Mouse (Mus musculus) forebrain, embryonic 12.5 days (tissue): ENCODE results near the gene Ckmt2. TPM values are rescaled to one million over a fixed set of nuclear protein-coding genes. Genes with fewer than 3 reads are reported as not detected.
A peak's percentile ranks its signal among the peaks of the same experiment; 100 is the strongest.

Experiments used
- ATAC-seq: fragments of 200-750 bp; cut with Nextera tagmentation; 2 replicates; pipeline ENCODE4 v1.8.0; 2017; ENCODE audit warnings: moderate TSS enrichment; ENCODE audit not compliant: low FRiP score
- H3K27ac ChIP-seq: fragments of 300-500 bp; sonication (generic); 2 replicates; pipeline ENCODE4 v1.5.1; 2016; ENCODE audit warnings: mild to moderate bottlenecking
- H3K27me3 ChIP-seq: fragments of 300-500 bp; sonication (generic); 2 replicates; pipeline ENCODE4 v1.6.1; 2016; ENCODE audit warnings: mild to moderate bottlenecking
- H3K36me3 ChIP-seq: fragments of 300-500 bp; sonication (generic); replicated peaks from 2 replicates; pipeline ENCODE4 v1.6.1; 2016; ENCODE audit warnings: mild to moderate bottlenecking
- H3K4me1 ChIP-seq: fragments of 300-500 bp; sonication (generic); 2 replicates; pipeline ENCODE4 v1.6.1; 2016
- H3K4me2 ChIP-seq: fragments of 300-500 bp; sonication (generic); 2 replicates; pipeline ENCODE4 v1.6.1; 2016; ENCODE audit warnings: mild to moderate bottlenecking, moderate library complexity
- H3K4me3 ChIP-seq: fragments of 300-500 bp; sonication (generic); replicated peaks from 2 replicates; pipeline ENCODE4 v1.5.1; 2016; ENCODE audit warnings: mild to moderate bottlenecking
- H3K9ac ChIP-seq: fragments of 300-500 bp; sonication (generic); 2 replicates; pipeline ENCODE4 v1.6.1; 2016; ENCODE audit warnings: mild to moderate bottlenecking
- H3K9me3 ChIP-seq: fragments of 300-500 bp; sonication (generic); 2 replicates; pipeline ENCODE4 v1.6.1; 2016
- WGBS: fragments of 180-500 bp; shearing (Covaris S2); methylation state at CpG from one replicate; pipeline ENCODE4 v1.1.7; 2016; 5-methylcytosine and 5-hydroxymethylcytosine counted together
- polyA plus RNA-seq: library from polyadenylated mRNA; unstranded; fragments of >200 nt; fragmentation: Nextera tagmentation; extraction: Ambion mirVana; gene quantifications from 2 replicates; pipeline ENCODE4 v1.2.1, GENCODE M21; 2016

Ckmt2 gene
- polyA plus RNA-seq, 1 experiment from 2014 or later: not detected

DNA sequence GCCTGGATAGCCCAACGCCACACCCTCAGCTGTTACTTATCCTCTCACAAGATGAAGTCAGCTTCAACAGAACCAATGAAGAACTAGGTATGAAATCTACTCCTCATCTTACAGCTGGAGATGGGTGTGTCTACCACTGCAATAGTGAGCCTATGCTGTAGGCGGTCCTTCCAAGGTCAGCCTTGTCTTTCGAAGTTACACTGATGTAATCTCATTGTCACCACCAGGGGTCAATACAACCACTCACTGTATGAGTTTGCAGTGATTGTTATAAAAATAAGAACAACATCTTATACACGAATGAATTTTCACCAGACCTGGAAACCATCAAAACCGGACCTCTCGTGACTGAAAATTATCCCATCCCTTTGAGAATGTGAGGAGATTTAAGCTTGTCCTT, 16.4 kb upstream of the Ckmt2 start:
- Histone ChIP-seq H3K27me3 (peaks cover 5% of the 10 kb centered on the region), H3K36me3 (no peaks in the 10 kb centered on the region), H3K4me2 (no peak overlapping the region), H3K9me3 (no peaks in the 10 kb centered on the region), H3K4me1 (0 out of 2 replicates have a peak, but pooled peaks cover 2% of the 10 kb centered on the region), H3K9ac (no peak overlapping the region), H3K4me3 (no peak overlapping the region), H3K27ac (no peak overlapping the region)
- WGBS: 81% methylated on average over 6 of the region's 6 CpGs
- ATAC-seq: 0 out of 2 replicates have a peak, but pooled peaks have one; percentile 14

DNA sequence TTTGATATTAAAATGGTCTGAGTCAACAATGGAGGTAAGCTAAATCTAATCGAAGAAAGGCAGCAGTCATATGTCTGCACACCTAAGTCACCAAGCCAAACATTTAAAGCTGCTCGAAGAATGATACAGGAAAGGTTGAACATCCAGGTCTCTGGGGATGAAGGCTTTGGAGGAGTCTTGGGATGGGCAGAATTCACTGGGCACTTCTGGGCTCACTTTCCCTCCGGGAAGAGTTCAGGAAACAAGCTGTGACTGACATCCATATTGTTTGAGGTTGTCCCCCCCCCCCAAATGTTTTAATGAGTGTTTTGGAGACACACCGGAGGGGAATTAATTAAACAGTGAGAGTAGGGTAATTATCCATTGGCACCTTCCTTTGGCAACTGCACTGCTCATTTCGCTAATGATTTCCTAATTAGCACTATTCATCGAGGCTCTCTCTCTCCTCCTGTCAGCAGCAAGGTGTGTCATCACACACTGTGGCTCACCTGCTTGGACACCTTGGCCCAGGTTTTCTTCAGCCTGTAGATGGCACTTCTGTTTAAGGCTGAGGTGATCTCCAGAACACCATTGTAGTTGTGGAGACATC, 13.4 kb upstream of the Ckmt2 start:
- Histone ChIP-seq H3K36me3 (no peaks in the 10 kb centered on the region), H3K9ac (no peak overlapping the region)

DNA sequence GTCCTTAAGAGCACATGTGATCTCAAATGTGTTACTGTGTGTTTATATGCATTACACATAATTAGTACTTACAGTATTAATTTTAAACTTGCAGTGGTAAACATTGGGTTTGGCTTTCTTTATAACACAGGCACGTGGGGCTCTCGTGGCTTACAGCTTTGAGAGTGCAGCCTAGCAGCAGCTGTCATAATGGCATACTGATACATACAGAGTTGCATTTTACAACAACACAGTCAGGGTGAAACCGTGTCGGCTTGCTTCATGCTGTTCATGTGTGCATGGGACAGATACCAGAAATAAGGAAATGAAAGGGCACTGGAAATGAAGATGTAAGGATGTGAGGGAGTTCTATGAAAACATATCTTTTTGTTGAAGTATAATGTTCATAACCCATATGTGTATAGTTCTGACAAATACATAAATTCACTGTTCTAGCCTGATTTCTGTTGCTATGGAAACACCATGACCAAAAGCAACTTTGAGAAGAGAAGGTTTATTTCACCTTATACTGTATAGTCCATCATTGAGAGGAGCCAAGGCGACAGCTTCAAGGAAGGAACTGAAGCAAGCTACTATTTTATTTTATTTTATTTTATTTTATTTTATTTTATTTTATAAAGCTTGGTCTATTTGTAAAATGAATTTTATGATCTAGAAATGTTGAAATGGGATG, 8.2 kb upstream of the Ckmt2 start:
- Histone ChIP-seq H3K9me3 (no peaks in the 10 kb centered on the region), H3K4me2 (no peak overlapping the region), H3K4me3 (no peak overlapping the region), H3K4me1 (no peaks in the 10 kb centered on the region), H3K36me3 (no peaks in the 10 kb centered on the region), H3K27me3 (no peaks in the 10 kb centered on the region), H3K9ac (no peak overlapping the region), H3K27ac (no peak overlapping the region)
- 90% methylated on average over 5 of the region's 5 CpGs for WGBS
- ATAC-seq: no peak

More for the DNA sequence above, 13.4 kb upstream of the Ckmt2 start:
- no peaks in the 10 kb centered on the region for H3K9me3 ChIP-seq
- WGBS: 64% methylated on average over 6 of the region's 6 CpGs
- peaks cover 5% of the 10 kb centered on the region for H3K27me3 ChIP-seq
- ATAC-seq: peak; percentile 76; the same call in 1 of the 2 replicates
- 0 out of 2 replicates have a peak, but pooled peaks cover 2% of the 10 kb centered on the region for H3K4me1 ChIP-seq
- H3K27ac ChIP-seq: no peak overlapping the region
- no peak overlapping the region for H3K4me2 ChIP-seq
- H3K4me3 ChIP-seq: no peak overlapping the region

DNA sequence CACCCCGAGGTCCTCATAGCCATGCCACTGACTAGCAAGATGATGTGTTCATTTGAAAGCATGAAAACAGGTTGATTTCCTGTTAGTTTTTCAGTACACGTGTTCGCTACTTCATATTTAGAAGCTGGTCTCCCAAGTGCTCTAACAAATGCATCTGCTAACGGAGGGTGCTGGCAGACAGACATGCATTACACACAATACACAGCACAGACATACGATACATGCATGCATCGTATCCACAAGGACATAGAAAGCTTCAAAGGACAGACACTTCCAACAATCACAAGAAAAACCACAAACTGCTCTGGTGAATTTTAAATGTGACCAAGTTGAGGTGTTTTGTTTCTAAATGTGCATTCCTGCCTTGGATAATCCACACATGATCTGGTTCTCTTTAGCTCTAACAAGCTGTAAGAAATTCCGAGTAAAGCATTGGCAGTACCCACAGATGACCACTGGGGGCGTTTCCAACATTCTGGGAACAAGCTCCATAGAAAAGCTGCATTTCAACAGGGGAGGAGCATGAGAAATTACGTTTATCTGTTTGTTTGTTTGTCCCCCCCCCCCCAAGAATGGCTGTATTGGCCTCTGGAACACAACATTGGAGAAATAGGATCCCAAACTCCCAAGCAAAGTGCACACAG, 5.3 kb upstream of the Ckmt2 start:
- Histone ChIP-seq H3K4me1 (no peaks in the 10 kb centered on the region), H3K4me3 (no peak overlapping the region), H3K4me2 (no peak overlapping the region), H3K36me3 (no peaks in the 10 kb centered on the region), H3K9ac (no peak overlapping the region), H3K9me3 (no peaks in the 10 kb centered on the region), H3K27me3 (no peaks in the 10 kb centered on the region), H3K27ac (no peak overlapping the region)
- ATAC-seq: no peak
- 63% methylated on average over 9 of the region's 9 CpGs for WGBS

DNA sequence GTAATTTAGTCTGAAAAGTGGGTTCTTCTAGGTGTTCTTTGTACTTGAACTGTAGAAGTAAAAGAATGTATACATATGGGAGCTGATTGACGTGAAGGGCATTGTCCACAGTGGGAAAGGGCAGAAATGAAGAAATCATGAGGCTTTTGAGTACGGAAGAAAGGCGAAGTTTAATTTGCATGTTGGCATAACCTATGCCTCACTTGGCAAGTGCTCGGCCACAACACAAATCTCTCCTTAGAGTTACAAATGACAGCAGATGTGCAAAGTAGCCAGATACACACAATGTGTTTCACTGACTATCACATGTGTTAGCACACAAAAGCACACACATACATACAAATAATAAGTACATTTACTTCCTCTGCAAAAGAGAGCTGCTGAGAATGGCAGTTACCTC, 3.6 kb upstream of the Ckmt2 start:
- Histone ChIP-seq H3K4me3 (no peak overlapping the region), H3K27me3 (no peaks in the 10 kb centered on the region), H3K9me3 (no peaks in the 10 kb centered on the region), H3K4me2 (no peak overlapping the region), H3K9ac (no peak overlapping the region), H3K27ac (no peak overlapping the region), H3K4me1 (no peaks in the 10 kb centered on the region), H3K36me3 (no peaks in the 10 kb centered on the region)
- ATAC-seq: no peak
- WGBS: 88% methylated on average over 4 of the region's 4 CpGs

DNA sequence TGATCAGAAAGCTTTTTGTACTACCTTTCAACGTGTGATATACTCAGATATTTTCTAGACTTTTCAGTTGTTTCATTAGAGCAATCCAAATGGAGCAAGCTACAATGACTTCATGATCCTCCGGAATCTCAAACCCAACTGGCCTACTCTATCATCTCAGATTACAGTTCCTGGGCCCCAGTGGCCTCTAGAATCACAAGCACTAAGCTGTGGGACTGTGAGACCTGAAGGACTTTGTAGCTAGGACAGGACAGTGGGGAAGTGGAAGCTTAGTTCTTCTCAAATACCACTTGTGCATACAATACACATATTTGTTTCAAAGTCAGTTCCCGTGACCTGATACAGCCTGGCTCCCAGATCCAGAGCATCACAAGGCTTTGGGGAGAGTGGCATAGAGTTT, 1.3 kb upstream of the Ckmt2 start:
- WGBS: 81% methylated on average over 3 of the region's 3 CpGs
- no peak overlapping the region for H3K9ac ChIP-seq
- H3K9me3 ChIP-seq: no peaks in the 10 kb centered on the region
- no peak overlapping the region for H3K27ac ChIP-seq
- H3K27me3 ChIP-seq: no peaks in the 10 kb centered on the region
- no peaks in the 10 kb centered on the region for H3K4me1 ChIP-seq
- ATAC-seq: no peak
- no peak overlapping the region for H3K4me3 ChIP-seq
- H3K4me2 ChIP-seq: no peak overlapping the region
- H3K36me3 ChIP-seq: no peaks in the 10 kb centered on the region

DNA sequence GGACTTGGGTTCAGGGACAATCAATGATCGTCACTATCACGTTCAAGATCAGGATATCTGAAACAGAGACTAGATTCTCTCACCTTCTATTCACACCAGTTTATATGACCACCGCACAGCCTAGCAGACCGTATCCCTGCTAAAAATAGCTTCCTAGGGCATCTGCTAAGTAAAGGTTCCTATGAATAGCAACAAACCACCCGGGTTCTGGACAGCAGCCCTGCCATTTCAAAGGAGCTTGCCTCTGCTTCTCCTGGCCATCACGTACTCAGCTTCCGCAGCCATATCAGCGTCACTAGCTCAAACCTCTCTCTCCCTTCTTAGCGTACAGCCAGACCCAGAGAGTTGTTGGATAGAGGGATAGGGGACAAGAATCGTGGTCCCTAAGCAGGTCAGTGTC, 665 bp upstream of the Ckmt2 start:
- H3K9me3 ChIP-seq: no peaks in the 10 kb centered on the region
- no peak overlapping the region for H3K27ac ChIP-seq
- no peak overlapping the region for H3K4me3 ChIP-seq
- 89% methylated on average over 10 of the region's 10 CpGs for WGBS
- H3K9ac ChIP-seq: no peak overlapping the region
- H3K27me3 ChIP-seq: no peaks in the 10 kb centered on the region
- H3K4me2 ChIP-seq: no peak overlapping the region
- H3K36me3 ChIP-seq: no peaks in the 10 kb centered on the region
- no peaks in the 10 kb centered on the region for H3K4me1 ChIP-seq
- ATAC-seq: no peak

DNA sequence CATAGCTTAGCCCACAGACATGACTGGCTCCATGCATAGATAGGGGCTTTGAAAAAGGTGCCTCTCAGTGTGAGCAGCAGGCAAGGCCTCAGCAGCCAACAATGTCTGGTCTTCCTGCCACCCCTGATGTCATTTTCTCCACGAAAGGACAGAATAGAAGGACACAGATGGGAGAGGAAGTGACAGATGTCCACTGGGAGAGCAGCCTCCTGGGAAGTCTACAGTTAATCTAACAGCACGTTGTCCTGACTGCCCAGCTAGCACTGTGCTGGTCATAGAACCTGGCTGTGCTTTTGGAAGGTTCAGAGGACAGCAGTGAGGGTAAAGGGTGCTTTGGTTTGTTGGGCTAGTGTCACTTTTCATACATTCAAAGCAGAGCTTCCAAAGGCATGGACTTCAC, 1.1 kb downstream of the Ckmt2 start:
- Histone ChIP-seq H3K27ac (no peak overlapping the region), H3K9ac (no peak overlapping the region), H3K9me3 (no peaks in the 10 kb centered on the region), H3K4me2 (no peak overlapping the region), H3K27me3 (no peaks in the 10 kb centered on the region), H3K4me3 (no peak overlapping the region), H3K36me3 (no peaks in the 10 kb centered on the region), H3K4me1 (no peaks in the 10 kb centered on the region)
- WGBS: 54% methylated on average over 2 of the region's 2 CpGs
- no peak for ATAC-seq

DNA sequence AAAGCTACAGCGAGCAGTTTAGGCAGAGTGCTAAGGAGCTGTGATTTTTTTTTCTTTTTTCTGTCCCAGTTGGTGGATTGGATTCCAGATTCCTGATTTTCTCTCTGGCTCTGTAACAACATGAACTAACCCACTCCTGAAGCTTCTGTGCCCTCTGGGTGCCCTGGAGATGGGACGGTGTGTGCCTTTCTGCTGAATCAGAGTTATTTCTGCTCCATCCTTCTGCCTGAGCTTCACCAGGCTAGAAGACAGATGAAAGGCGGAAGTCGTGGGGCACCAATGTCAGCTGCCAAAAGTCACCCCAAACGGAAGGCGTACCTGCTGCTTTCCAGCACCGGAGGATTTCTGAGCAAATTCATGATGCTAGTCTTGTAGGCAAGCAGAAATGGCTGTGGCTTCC, 2.1 kb downstream of the Ckmt2 start:
- H3K4me3 ChIP-seq: no peak overlapping the region
- no peaks in the 10 kb centered on the region for H3K36me3 ChIP-seq
- 82% methylated on average over 7 of the region's 7 CpGs for WGBS

DNA sequence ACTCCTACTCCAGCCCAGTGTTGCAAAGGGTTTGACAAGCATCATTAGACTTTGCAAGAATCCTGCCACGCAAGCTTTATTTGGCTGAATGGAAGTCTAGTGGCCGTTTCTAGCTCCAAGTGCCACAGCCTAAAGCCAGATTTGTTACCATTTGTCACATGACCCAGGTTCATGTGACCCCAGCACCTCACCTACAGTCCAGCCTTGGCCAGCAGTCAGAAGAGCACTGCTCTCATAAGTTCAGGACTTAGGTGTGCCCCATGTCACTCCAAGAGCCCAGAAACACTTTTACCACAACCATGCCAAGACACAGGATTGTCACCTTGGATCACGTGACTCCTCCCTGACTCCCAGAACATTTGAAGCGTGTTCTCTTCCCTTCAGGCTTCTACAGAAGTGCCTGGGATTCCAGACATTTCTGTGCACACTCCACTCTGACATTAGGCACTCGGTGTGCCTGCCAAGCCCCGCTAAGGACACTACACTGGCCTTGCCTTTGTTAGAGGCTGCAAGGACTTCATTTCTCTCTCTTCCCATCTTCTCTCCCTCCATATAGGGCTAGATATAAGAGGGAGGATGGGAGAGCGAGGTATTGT, 2.9 kb downstream of the Ckmt2 start:
- Histone ChIP-seq H3K36me3 (no peaks in the 10 kb centered on the region), H3K4me1 (no peaks in the 10 kb centered on the region), H3K4me3 (no peak overlapping the region), H3K9me3 (no peaks in the 10 kb centered on the region), H3K4me2 (no peak overlapping the region), H3K27me3 (no peaks in the 10 kb centered on the region), H3K9ac (no peak overlapping the region), H3K27ac (no peak overlapping the region)
- ATAC-seq: no peak
- WGBS: 82% methylated on average over 7 of the region's 7 CpGs

More for the DNA sequence above, 2.1 kb downstream of the Ckmt2 start:
- Histone ChIP-seq H3K27me3 (no peaks in the 10 kb centered on the region), H3K27ac (no peak overlapping the region), H3K4me1 (no peaks in the 10 kb centered on the region), H3K9ac (no peak overlapping the region), H3K9me3 (no peaks in the 10 kb centered on the region), H3K4me2 (no peak overlapping the region)
- ATAC-seq: no peak

DNA sequence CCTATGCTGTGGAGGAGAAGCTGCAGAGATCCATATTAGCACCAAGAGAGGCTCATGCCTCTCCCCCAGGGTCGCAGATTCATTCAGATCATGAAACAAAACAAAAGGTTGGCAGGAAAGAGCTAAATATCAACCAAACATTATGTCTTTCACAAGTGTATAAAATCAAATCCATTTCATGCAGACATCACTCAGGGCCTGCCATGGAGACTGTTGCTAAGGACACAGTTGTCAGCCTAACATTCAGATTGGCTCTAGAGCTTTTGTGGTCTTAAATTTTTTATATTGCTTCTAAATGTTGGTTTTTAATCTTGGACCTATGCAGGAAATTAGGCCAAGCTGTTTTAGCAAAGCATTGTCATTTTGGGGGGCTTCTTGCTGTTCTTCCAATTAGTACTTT, 8.1 kb downstream of the Ckmt2 start:
- H3K27me3 ChIP-seq: no peaks in the 10 kb centered on the region
- 92% methylated on average over 1 of the region's 1 CpGs for WGBS
- H3K36me3 ChIP-seq: no peaks in the 10 kb centered on the region
- H3K4me2 ChIP-seq: no peak overlapping the region
- no peak overlapping the region for H3K27ac ChIP-seq
- no peak for ATAC-seq
- no peak overlapping the region for H3K9ac ChIP-seq
- no peaks in the 10 kb centered on the region for H3K4me1 ChIP-seq
- H3K4me3 ChIP-seq: no peak overlapping the region
- H3K9me3 ChIP-seq: no peaks in the 10 kb centered on the region

DNA sequence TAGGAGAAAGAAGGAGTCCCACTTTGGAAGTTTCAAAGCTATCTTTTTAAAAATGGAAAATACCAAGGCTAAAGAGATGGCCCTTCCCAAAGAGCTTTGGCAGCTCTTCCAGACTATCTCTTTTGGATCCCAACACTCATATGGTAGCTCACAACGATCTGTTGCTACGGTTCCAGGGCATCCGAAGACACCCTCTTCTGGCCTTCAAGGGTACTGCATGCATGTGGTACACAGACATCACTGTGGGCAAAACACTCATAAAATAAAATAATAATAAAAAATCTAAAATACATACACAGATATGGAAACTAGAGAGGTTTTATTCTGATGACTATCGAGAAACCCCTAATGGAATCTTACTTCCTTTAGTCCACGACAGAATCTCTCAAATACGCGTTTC, 17.9 kb downstream of the Ckmt2 start:
- Histone ChIP-seq H3K27me3 (no peaks in the 10 kb centered on the region), H3K9me3 (no peaks in the 10 kb centered on the region), H3K4me1 (no peaks in the 10 kb centered on the region), H3K4me2 (no peak overlapping the region), H3K4me3 (no peak overlapping the region), H3K36me3 (no peaks in the 10 kb centered on the region), H3K27ac (no peak overlapping the region), H3K9ac (no peak overlapping the region)
- ATAC-seq: no peak
- 80% methylated on average over 7 of the region's 7 CpGs for WGBS
